Mouse (Mus musculus): ENCODE results near the gene Gm20479. TPM values are rescaled to one million over a fixed set of nuclear protein-coding genes. Genes with fewer than 3 reads are reported as not detected.

The Gm20479 gene
- total RNA-seq, 2 experiments from 2014 or later: not detected

DNA sequence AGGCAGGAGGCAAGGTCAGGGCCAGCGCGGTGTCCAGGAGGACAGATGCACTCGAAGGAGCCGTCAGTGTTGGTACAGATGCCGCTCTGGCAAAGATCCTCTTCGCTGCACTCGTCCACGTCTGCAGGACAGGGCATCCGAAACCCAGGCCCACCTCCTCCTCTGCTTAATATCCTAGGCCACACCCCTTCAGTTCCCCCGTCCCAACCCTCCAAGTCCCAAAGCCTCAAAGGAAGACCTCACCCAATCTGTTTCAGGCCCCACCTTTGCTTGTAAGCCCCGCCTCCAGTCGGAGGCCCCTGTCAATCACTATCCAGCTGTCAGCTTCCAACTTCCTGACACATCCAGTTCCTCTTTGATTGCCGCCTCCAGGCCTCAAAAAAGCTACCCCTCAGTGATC lies 34.9 kb downstream of the Gm20479 start:
- DNase-seq (ENCODE audit: extremely low spot score in 1 of 2, low spot score in 1 of 2): no peak

DNA sequence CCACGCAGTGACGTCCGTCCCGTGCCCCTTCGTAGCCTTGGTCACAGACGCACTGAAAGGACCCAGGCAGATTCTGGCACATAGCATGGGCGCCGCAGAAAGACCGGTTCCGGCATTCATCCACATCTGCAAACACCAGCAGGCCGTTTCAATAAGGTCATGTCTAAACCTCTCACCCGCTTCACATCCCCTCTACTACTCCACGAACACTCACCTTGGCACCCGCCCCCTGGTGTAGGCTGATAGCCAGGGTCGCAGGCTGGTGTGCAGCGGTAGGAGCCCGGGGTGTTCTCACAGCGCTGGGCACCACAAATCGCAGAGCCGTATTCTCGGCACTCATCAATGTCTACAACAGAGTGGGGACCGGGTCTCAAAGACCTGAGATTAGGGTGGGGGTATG lies 37.8 kb downstream of the Gm20479 start:
- no peak for DNase-seq (ENCODE audit: extremely low spot score in 1 of 2, low spot score in 1 of 2)

- DNase-seq (ENCODE audit: extremely low spot score in 1 of 2, low spot score in 1 of 2): no peak
Observed at GRCm38 (mm10) chr7:27315958-27316357, 41.3 kb downstream of the Gm20479 start.

DNA sequence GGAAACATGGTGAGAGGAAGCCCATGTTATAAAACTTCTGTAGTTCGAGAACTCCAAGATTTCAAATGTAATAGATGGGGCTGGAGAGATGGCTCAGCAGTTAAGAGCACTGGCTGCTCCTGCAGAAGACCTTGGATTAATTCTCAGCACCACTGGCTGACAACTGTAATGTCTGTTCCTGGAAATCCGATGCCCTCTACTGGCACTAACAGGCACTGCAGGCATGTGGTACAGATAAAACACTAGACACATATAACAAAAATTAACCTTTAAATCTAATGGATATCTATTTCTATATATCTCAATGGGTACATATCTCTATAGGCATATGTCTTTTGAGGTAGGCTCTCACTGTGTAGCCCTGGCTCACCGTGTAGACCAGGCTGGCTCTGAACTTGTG lies 42.8 kb downstream of the Gm20479 start:
- DNase-seq (ENCODE audit: extremely low spot score in 1 of 2, low spot score in 1 of 2): no peak

DNA sequence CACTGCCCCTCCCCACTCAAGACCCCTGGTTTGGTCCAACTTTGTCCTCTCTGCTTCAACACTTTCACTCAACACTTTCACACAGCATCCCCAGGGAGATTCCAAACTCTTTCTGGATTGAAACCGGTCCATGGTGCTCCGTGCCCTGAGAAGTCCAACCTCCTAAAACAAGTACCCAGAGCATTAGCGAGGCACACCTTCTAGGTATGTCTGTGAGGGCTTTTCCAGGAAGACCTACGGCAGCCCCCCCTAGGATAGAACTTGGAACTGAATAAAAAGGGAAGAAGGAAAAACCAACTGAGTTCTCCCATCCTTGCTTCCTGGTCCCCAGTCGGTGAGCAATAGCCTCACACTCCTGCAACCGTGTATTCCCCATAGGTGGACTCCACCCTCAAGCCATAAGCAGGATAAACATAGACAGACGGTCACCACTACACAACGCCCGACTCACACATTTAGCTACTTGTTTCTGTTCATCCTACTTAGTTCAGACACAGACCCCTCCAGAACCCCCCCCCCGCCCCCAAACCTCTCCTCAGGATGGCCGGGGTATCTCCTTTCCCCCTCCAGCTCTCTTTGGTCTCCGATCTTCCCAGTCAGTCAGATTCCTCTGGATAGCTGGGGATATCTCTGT lies 45.5 kb downstream of the Gm20479 start:
- no peak for DNase-seq (ENCODE audit: extremely low spot score in 1 of 2, low spot score in 1 of 2)

DNA sequence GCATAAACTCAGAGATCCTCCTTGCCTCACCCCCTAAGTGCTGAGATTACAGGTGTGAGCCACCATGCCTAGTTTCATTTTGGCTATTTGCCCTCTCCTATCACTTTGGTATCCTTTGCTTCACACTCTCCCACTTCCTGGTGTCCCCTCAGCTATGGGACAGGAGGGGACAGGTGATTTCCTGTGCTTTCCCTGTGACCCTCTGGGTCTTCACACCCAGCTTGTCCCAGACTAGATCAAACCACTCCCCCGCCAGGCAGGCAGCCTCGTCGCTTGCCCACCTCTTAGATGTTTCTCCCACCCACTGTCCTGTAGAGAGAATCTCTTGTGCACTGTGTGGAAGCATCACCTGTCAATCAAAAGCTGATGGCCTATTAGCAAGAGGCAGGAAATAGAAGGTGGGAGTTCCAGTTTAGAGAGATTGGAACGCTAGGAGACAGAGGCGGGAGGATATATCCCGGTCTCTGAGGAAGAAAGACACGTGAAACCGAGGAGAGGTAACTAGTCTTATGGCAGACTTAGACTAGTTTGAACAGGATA lies 46.2 kb downstream of the Gm20479 start:
- DNase-seq (ENCODE audit: extremely low spot score in 1 of 2, low spot score in 1 of 2): no peak

DNA sequence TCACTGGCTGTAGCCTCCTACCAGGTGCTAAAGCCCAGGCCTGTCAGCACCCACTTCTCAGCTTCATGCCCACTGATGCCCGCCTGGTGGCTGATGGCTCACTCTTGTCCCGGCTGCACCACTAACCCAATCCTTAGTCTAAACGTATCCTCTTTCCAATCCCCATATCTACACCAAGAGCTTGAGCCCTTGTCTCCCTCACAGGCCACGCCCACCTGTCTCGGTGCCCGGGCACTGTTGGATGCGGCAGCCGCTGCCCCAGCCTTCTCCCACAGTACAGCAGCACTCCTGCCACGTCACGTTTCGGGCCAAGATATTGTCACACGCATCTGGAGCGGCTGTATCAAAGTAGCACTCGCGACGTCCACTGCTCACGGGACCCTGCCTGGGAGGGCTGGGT lies 46.9 kb downstream of the Gm20479 start:
- no peak for DNase-seq (ENCODE audit: extremely low spot score in 1 of 2, low spot score in 1 of 2)

DNA sequence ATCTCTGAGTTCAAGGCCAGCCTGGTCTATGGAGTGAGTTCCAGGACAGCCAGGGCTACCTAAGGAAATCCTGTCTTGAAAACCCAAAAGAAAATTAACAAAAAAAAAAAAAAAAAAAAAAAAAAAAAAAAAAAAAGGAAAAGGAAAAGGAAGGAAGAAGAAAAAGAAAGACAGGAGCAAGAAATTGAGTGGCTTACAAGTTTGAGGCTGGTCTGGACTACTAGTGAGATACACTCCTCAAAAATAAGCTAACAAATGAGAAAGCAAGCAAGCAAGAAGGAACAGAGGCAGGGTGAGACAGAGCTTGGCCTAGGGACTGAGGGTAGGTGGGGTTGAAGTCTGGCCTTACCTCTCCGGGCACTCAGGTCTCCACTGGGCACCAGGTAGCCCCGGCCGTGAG lies 47.4 kb downstream of the Gm20479 start:
- no peak for DNase-seq (ENCODE audit: extremely low spot score in 1 of 2, low spot score in 1 of 2)

DNA sequence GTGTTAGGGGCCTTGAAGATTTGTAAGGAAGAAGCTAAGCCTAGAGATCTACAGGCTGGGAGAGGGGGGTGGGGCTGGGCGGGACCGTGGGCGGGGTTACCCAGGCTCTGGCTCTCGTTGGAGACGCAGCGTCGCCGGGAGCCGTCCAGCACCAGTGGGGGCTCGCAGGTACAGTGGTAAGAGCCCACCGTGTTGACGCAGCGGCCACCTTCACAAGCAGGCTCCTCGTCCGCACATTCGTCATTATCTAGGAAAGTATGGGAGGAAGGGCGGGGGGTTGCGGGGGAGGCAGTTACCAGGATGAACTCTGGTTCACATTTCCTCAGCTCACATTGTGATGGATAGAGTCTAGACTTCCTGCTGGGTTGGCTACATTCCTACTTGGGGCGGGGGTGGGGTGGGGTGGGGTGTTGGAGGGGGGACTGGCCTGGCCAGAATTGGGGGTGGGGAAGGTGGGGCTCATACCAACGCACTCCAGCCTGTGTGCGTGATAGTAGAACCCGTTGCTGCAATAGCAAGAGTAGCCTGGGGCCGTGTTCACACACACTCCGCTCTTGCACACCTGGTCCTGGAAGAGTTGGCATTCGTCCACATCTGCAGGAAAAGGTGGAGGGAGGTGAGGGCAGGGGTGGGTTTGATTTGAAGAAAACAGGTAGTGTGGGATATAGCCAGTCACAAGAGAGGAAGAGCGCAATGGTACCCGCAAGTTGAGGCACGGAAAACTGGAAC lies 48.2 kb downstream of the Gm20479 start:
- no peak for DNase-seq (ENCODE audit: extremely low spot score in 1 of 2, low spot score in 1 of 2)

- no peak for DNase-seq (ENCODE audit: extremely low spot score in 1 of 2, low spot score in 1 of 2)
Observed at GRCm38 (mm10) chr7:27307551-27307950, 49.7 kb downstream of the Gm20479 start.

DNA sequence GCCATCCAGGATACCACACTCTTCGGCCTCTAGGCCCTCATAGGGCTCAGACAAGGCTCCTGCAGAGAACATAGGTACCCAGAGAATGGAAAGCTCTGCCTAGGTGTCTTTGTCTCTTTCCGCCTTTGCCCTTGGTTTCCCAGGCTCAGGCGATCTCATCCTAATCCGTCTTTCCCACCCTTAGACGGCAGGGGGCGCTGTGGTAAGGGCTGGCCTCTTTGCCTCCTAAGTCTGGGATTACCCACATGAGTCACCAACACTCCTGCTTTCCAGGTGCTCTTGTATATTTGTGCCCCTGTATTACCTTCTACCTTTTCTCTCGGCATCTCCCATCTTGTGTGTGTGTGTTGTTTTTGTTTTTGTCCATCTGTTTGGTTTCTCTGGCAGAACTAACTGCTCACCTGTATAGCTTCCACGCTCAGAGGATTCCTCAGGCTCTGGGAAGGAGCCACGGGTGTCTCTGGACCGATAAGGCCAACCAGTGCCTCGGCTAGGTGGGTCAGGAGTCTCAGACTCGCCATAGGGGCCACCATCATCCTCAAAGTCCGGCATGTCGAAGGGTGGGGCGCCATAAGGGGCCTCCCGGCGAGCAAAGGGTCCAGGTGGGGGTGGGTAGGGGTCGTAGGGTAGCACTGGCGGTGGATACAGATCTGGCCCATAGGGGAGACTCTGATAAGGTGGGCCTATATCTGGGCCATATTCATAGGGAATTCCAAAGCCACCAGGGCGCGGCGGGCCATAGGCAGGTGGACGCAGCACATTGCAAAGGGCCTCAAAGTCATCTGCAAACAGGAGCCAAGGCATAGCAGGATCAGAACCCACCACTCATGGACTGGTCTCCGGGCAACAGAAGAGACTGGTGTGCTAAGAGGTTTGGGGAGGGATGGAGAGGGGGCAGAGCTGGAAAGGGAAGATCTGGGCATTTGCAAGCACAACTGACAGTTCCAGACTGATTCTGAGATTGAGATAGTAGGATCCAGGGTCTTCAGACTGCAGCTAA lies 50.8 kb downstream of the Gm20479 start:
- DNase-seq (ENCODE audit: extremely low spot score in 1 of 2, low spot score in 1 of 2): peak in 1 of 2 experiments; percentile 59

DNA sequence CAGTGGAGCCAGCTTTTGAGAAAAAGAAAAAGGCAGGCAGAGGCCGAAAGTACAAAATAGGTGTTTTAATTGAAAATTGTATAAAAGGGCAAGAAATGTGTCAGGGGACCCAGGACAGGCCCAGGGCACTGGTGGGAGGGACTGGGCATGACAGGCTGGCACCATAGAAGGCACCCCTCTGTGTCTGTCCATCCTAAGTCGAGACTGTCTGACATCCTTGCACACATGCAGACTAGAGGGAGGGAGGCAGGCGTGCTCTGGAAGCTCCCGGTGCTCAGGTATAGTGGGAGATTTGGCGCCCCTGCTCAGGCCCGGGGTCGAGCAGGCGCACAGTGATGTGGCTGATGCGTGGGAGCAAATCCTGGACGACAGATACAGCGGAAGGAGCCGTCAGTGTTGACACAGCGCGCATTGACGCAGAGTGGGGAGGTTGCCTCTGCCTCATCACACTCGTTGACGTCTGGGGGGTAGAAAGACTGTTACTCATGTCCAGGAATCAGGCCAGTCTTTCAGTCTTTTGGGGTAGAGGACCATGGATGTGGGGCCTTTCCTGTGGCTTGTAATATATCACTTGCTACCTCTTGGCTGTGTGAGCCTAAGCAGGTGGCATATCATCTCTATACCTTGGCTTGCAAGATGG lies 52.0 kb downstream of the Gm20479 start:
- no peak for DNase-seq (ENCODE audit: extremely low spot score in 1 of 2, low spot score in 1 of 2)

Other genes starting within 250 kb of the Gm20479 start
- gene Cyp2f2, start 237.5 kb downstream of the Gm20479 start, total RNA-seq (2021): under 1 TPM in 1 of 2 experiments, not detected in 1; 0.20 TPM
- not detected for gene Cyp2t4, start 203.7 kb downstream of the Gm20479 start, total RNA-seq (2021)
- gene Egln2, start 190.6 kb downstream of the Gm20479 start, total RNA-seq (2021): 10 to 100 TPM; 91.6 to 99.5 TPM
- 10 to 100 TPM; 89.6 to 92.5 TPM for gene Rab4b, start 178.5 kb downstream of the Gm20479 start, total RNA-seq (2021)
- not detected for gene Gm21983, start 176.3 kb downstream of the Gm20479 start, total RNA-seq (2021)
- gene Mia, start 176.3 kb downstream of the Gm20479 start, total RNA-seq (2021): 1 to 10 TPM; 2.3 to 2.4 TPM
- gene BC024978, start 161.6 kb downstream of the Gm20479 start, total RNA-seq (2021): 10 to 100 TPM; 22.4 to 25.9 TPM
- gene Snrpa, start 161.1 kb downstream of the Gm20479 start, total RNA-seq (2021): 10 to 100 TPM; 83.1 to 89.2 TPM
- gene Itpkc, start 128.8 kb downstream of the Gm20479 start, total RNA-seq (2021): 1 to 10 TPM; 7.2 to 8.3 TPM
- 10 to 100 TPM; 33.8 to 36.0 TPM for gene Coq8b, start 124.4 kb downstream of the Gm20479 start, total RNA-seq (2021)
- 100 to 1,000 TPM; 147 to 149 TPM for gene Numbl, start 99.0 kb downstream of the Gm20479 start, total RNA-seq (2021)
- 10 to 100 TPM; 47.2 to 61.7 TPM for gene Ltbp4, start 19.7 kb downstream of the Gm20479 start, total RNA-seq (2021)
- 10 to 100 TPM; 19.7 to 30.4 TPM for gene Shkbp1, start 1.4 kb downstream of the Gm20479 start, total RNA-seq (2021)
- gene Sptbn4, start 90.3 kb upstream of the Gm20479 start, total RNA-seq (2021): 100 to 1,000 TPM; 121 to 142 TPM
- gene Blvrb, start 90.6 kb upstream of the Gm20479 start, total RNA-seq (2021): 10 to 100 TPM; 16.1 to 22.6 TPM
- 1 to 10 TPM; 3.3 to 3.9 TPM for gene Sertad3, start 116.3 kb upstream of the Gm20479 start, total RNA-seq (2021)
- 1 to 10 TPM; 7.0 to 7.3 TPM for gene Sertad1, start 129.5 kb upstream of the Gm20479 start, total RNA-seq (2021)
- under 1 TPM; 0.32 to 0.38 TPM for gene Prx, start 141.9 kb upstream of the Gm20479 start, total RNA-seq (2021)
- gene Hipk4, start 165.8 kb upstream of the Gm20479 start, total RNA-seq (2021): under 1 TPM; 0.12 to 0.17 TPM
- 100 to 1,000 TPM; 625 to 635 TPM for gene Pld3, start 195.8 kb upstream of the Gm20479 start, total RNA-seq (2021)
- 10 to 100 TPM; 23.5 to 24.2 TPM for gene 2310022A10Rik, start 195.8 kb upstream of the Gm20479 start, total RNA-seq (2021)
- 100 to 1,000 TPM in 1 of 2 experiments, 10 to 100 TPM in 1; 93.8 to 122 TPM for gene Akt2, start 234.1 kb upstream of the Gm20479 start, total RNA-seq (2021)

Measured in layer of hippocampus, postnatal 25 days (tissue).